Mouse (Mus musculus) cerebellum, adult 9-11 months (tissue): Measurements from ENCODE around the gene Ak7.

Experiments used
- DNase-seq: peaks from one replicate; pipeline ENCODE4 v3.0.0; 2022

Ak7 gene

GRCm38 (mm10) chr12:105789885-105790284 lies 84.1 kb downstream of the Ak7 start:
- no peak for DNase-seq

GRCm38 (mm10) chr12:105794896-105795295 lies 89.1 kb downstream of the Ak7 start:
- no peak for DNase-seq

GRCm38 (mm10) chr12:105798001-105798400 lies 92.2 kb downstream of the Ak7 start:
- DNase-seq = no peak

- no peak for DNase-seq
Measured at GRCm38 (mm10) chr12:105805790-105806189, 100.0 kb downstream of the Ak7 start.

GRCm38 (mm10) chr12:105806205-105806604 lies 100.4 kb downstream of the Ak7 start:
- DNase-seq = no peak

GRCm38 (mm10) chr12:105807416-105807815 lies 101.6 kb downstream of the Ak7 start:
- no peak for DNase-seq

GRCm38 (mm10) chr12:105808945-105809344 lies 103.2 kb downstream of the Ak7 start:
- no peak for DNase-seq

- DNase-seq = no peak
Measured at GRCm38 (mm10) chr12:105810608-105811007, 104.8 kb downstream of the Ak7 start.

- no peak for DNase-seq
Measured at GRCm38 (mm10) chr12:105813957-105814356, 108.2 kb downstream of the Ak7 start.

GRCm38 (mm10) chr12:105823472-105823871 lies 117.7 kb downstream of the Ak7 start:
- DNase-seq = no peak

- DNase-seq = no peak
Measured at GRCm38 (mm10) chr12:105824743-105825142, 119.0 kb downstream of the Ak7 start.

GRCm38 (mm10) chr12:105825266-105825665 lies 119.5 kb downstream of the Ak7 start:
- no peak for DNase-seq
